ENCODE assay signal across 9 mouse cellular contexts in the genomic region with DNA sequence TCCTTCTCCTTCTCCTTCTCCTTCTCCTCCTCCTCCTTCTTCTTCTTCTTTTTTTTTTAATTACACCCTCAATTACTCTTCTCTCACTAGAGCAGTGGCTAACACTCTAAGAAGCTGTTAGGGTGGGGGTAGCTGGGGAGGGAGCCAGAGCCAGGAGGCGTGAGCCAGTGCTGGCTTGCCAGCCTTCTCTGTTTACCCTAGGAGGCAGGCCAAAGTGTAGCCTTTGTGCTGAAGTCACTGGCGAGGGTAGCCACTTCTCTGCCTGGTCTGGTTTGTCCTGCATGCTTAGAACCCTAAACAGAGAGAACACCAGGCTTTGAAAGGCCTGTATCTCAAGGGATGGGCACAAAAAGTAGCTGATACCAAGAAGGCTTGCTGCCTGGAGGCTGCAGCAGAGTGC. TPM values are rescaled to one million over a fixed set of nuclear protein-coding genes. Genes with fewer than 3 reads are reported as not detected.
A peak's percentile ranks its signal among the peaks of the same experiment; 100 is the strongest.
DNase-seq lines count a peak whose midpoint lies in the region; ATAC-seq lines count a peak whose summit lies in the region.
"Had no signal": no experiment of that assay in that cellular context is flagged by ENCODE, and none has a peak within 500 bp of the region (broad histone marks: within the 10 kb centered on the region; RNA-seq: fewer than 3 reads in every experiment).

No protein-coding gene starts in this region.

- no peaks in the 10 kb centered on the region for H3K27me3 ChIP-seq in liver, embryonic 15.5 days
- H3K27me3 ChIP-seq: limb, embryonic 13.5 days had no signal

- H3K4me3 ChIP-seq in liver, embryonic 15.5 days (replicated peaks) = no peak overlapping the region
- H3K4me3 ChIP-seq: limb, embryonic 13.5 days had no signal

- no peak overlapping the region for H3K9ac ChIP-seq in liver, embryonic 15.5 days
- H3K9ac ChIP-seq: limb, embryonic 13.5 days had no signal

- peak; percentile 22 for DNase-seq in adrenal gland, postnatal 14 days
- no peak for DNase-seq in adrenal gland, adult (ENCODE audit: inconsistent age in 2 of 2, low spot score in 1 of 2)
- DNase-seq in kidney, postnatal 25 days = peak; percentile 25 to 65
- no peak for DNase-seq in kidney, adult 18-20 months
- DNase-seq in urinary bladder, adult 2 months (ENCODE audit: low spot score) = peak; percentile 32
- no peak for DNase-seq in cerebellum, adult 11 months
- DNase-seq in spleen, postnatal 36 days (ENCODE audit: low spot score in 2 of 2) = no peak

- peaks cover 22% of the 10 kb centered on the region for H3K4me1 ChIP-seq in liver, embryonic 15.5 days (replicated peaks)

- H3K4me2 ChIP-seq in liver, embryonic 15.5 days = no peak overlapping the region
- H3K4me2 ChIP-seq: limb, embryonic 13.5 days had no signal

- no peak overlapping the region for H3K27ac ChIP-seq in liver, embryonic 15.5 days (replicated peaks)
- H3K27ac ChIP-seq: limb, embryonic 13.5 days had no signal

- ATAC-seq in liver, embryonic 15.5 days (ENCODE audit: insufficient read depth) = peak; percentile 42; the same call in 1 of the 2 replicates

- no peaks in the 10 kb centered on the region for H3K36me3 ChIP-seq in liver, embryonic 15.5 days (replicated peaks)
- H3K36me3 ChIP-seq: limb, embryonic 13.5 days had no signal

- 27% methylated on average over 2 of the region's 2 CpGs for WGBS in liver, embryonic 15.5 days (ENCODE audit: insufficient replicate concordance)

- no peaks in the 10 kb centered on the region for H3K9me3 ChIP-seq in liver, embryonic 15.5 days (replicated peaks)
- H3K9me3 ChIP-seq: limb, embryonic 13.5 days had no signal

RNA-seq across cellular contexts. Expression of a gene that starts 19.7 kb away (rescaled TPM):
- total RNA-seq in adrenal gland, postnatal 14 days (2021) = 12.8 and 14.4 TPM in 2 replicates
- polyA plus RNA-seq in liver, embryonic 15.5 days (2015; fragmentation: Nextera tagmentation; extraction: Ambion mirVana) = 2.1 and 2.3 TPM in 2 replicates
- polyA plus RNA-seq in urinary bladder, adult 2 months (2012; rRNA removed) = 5.3 and 6.2 TPM in 2 replicates

Comparison
In these comparisons a context has a peak if more than half of its experiments do, and no peak if none do; other contexts are left out.
1. DNase-seq: peak in adrenal gland, postnatal 14 days (single experiment), kidney, postnatal 25 days (2 of 2) and urinary bladder, adult 2 months (single experiment); none in adrenal gland, adult (0 of 2), kidney, adult 18-20 months (single experiment), cerebellum, adult 11 months (single experiment) and spleen, postnatal 36 days (0 of 2).